Mouse (Mus musculus): Measurements from ENCODE around the gene Dmrt2. TPM values are rescaled to one million over a fixed set of nuclear protein-coding genes. Genes with fewer than 3 reads are reported as not detected.

The Dmrt2 gene
- polyA plus RNA-seq, 1 experiment = 1.4 TPM

GRCm38 (mm10) chr19:25641786-25642185, 30.4 kb upstream of the Dmrt2 start:
- Histone ChIP-seq H3K36me3 (ENCODE audit: control insufficient read depth, insufficient read depth) (no peaks in the 10 kb centered on the region), H3K27me3 (ENCODE audit: control insufficient read depth, insufficient read depth, insufficient read length) (no peaks in the 10 kb centered on the region), H3K79me3 (ENCODE audit: low read depth) (no peaks in the 10 kb centered on the region), H3ac (ENCODE audit: control insufficient read depth, insufficient read length, low read depth) (no peak overlapping the region), H3K4me3 (ENCODE audit: insufficient read depth, poor library complexity, severe bottlenecking) (no peak overlapping the region), H3K79me2 (ENCODE audit: control insufficient read depth, insufficient read depth) (no peaks in the 10 kb centered on the region)
- TF ChIP-seq FOSL1 (IDR thresholded peaks at IDR 0.05; ENCODE audit: insufficient read depth, low read length, poor library complexity, severe bottlenecking) = no peak
- no peak for TF ChIP-seq MYOD1 (IDR thresholded peaks at IDR 0.05; ENCODE audit: control insufficient read depth, insufficient read length, low read depth)
- no peak for TF ChIP-seq MAX (IDR thresholded peaks at IDR 0.05)
- TF ChIP-seq CTCF (IDR thresholded peaks at IDR 0.05; ENCODE audit: control insufficient read depth, insufficient read depth, insufficient read length) = no peak
- TF ChIP-seq MYOG (IDR thresholded peaks at IDR 0.05; ENCODE audit: control insufficient read depth, extremely low read depth, insufficient read length) = no peak
- no peak for TF ChIP-seq USF1 (IDR thresholded peaks at IDR 0.05; ENCODE audit: low read depth)
- no peak for TF ChIP-seq CEBPB (IDR thresholded peaks at IDR 0.05; ENCODE audit: low read depth)

GRCm38 (mm10) chr19:25647136-25647535, 25.1 kb upstream of the Dmrt2 start:
- Histone ChIP-seq H3K27me3 (ENCODE audit: control insufficient read depth, insufficient read depth, insufficient read length) (no peaks in the 10 kb centered on the region), H3K79me2 (ENCODE audit: control insufficient read depth, insufficient read depth) (no peaks in the 10 kb centered on the region), H3K4me3 (ENCODE audit: insufficient read depth, poor library complexity, severe bottlenecking) (no peak overlapping the region), H3K79me3 (ENCODE audit: low read depth) (no peaks in the 10 kb centered on the region), H3K36me3 (ENCODE audit: control insufficient read depth, insufficient read depth) (no peaks in the 10 kb centered on the region), H3ac (ENCODE audit: control insufficient read depth, insufficient read length, low read depth) (no peak overlapping the region)
- no peak for TF ChIP-seq MYOG (IDR thresholded peaks at IDR 0.05; ENCODE audit: control insufficient read depth, extremely low read depth, insufficient read length)
- TF ChIP-seq MAX (IDR thresholded peaks at IDR 0.05) = no peak
- TF ChIP-seq MYOD1 (IDR thresholded peaks at IDR 0.05; ENCODE audit: control insufficient read depth, insufficient read length, low read depth) = no peak
- TF ChIP-seq CTCF (IDR thresholded peaks at IDR 0.05; ENCODE audit: control insufficient read depth, insufficient read depth, insufficient read length) = no peak
- TF ChIP-seq USF1 (IDR thresholded peaks at IDR 0.05; ENCODE audit: low read depth) = no peak
- TF ChIP-seq FOSL1 (IDR thresholded peaks at IDR 0.05; ENCODE audit: insufficient read depth, low read length, poor library complexity, severe bottlenecking) = no peak

GRCm38 (mm10) chr19:25648701-25649100, 23.5 kb upstream of the Dmrt2 start:
- no peak overlapping the region for H3ac ChIP-seq (ENCODE audit: control insufficient read depth, insufficient read length, low read depth)
- no peaks in the 10 kb centered on the region for H3K27me3 ChIP-seq (ENCODE audit: control insufficient read depth, insufficient read depth, insufficient read length)
- no peak for TF ChIP-seq FOSL1 (IDR thresholded peaks at IDR 0.05; ENCODE audit: insufficient read depth, low read length, poor library complexity, severe bottlenecking)
- no peak for TF ChIP-seq CEBPB (IDR thresholded peaks at IDR 0.05; ENCODE audit: low read depth)
- TF ChIP-seq CTCF (IDR thresholded peaks at IDR 0.05; ENCODE audit: control insufficient read depth, insufficient read depth, insufficient read length) = no peak
- TF ChIP-seq MYOD1 (IDR thresholded peaks at IDR 0.05; ENCODE audit: control insufficient read depth, insufficient read length, low read depth) = no peak
- TF ChIP-seq USF1 (IDR thresholded peaks at IDR 0.05; ENCODE audit: low read depth) = no peak
- TF ChIP-seq MYOG (IDR thresholded peaks at IDR 0.05; ENCODE audit: control insufficient read depth, extremely low read depth, insufficient read length) = no peak
- TF ChIP-seq MAX (IDR thresholded peaks at IDR 0.05) = no peak
- no peaks in the 10 kb centered on the region for H3K36me3 ChIP-seq (ENCODE audit: control insufficient read depth, insufficient read depth)
- no peaks in the 10 kb centered on the region for H3K79me3 ChIP-seq (ENCODE audit: low read depth)
- H3K4me3 ChIP-seq (ENCODE audit: insufficient read depth, poor library complexity, severe bottlenecking) = no peak overlapping the region
- H3K79me2 ChIP-seq (ENCODE audit: control insufficient read depth, insufficient read depth) = no peaks in the 10 kb centered on the region

GRCm38 (mm10) chr19:25650474-25650873, 21.7 kb upstream of the Dmrt2 start:
- no peak overlapping the region for H3ac ChIP-seq (ENCODE audit: control insufficient read depth, insufficient read length, low read depth)
- TF ChIP-seq MYOD1 (IDR thresholded peaks at IDR 0.05; ENCODE audit: control insufficient read depth, insufficient read length, low read depth) (no peak), USF1 (IDR thresholded peaks at IDR 0.05; ENCODE audit: low read depth) (no peak), MYOG (IDR thresholded peaks at IDR 0.05; ENCODE audit: control insufficient read depth, extremely low read depth, insufficient read length) (no peak), CTCF (IDR thresholded peaks at IDR 0.05; ENCODE audit: control insufficient read depth, insufficient read depth, insufficient read length) (no peak), MAX (IDR thresholded peaks at IDR 0.05) (no peak), CEBPB (IDR thresholded peaks at IDR 0.05; ENCODE audit: low read depth) (no peak), FOSL1 (IDR thresholded peaks at IDR 0.05; ENCODE audit: insufficient read depth, low read length, poor library complexity, severe bottlenecking) (no peak)
- H3K4me3 ChIP-seq (ENCODE audit: insufficient read depth, poor library complexity, severe bottlenecking) = no peak overlapping the region
- no peaks in the 10 kb centered on the region for H3K79me2 ChIP-seq (ENCODE audit: control insufficient read depth, insufficient read depth)
- H3K27me3 ChIP-seq (ENCODE audit: control insufficient read depth, insufficient read depth, insufficient read length) = no peaks in the 10 kb centered on the region
- no peaks in the 10 kb centered on the region for H3K79me3 ChIP-seq (ENCODE audit: low read depth)
- H3K36me3 ChIP-seq (ENCODE audit: control insufficient read depth, insufficient read depth) = no peaks in the 10 kb centered on the region

- H3K4me3 ChIP-seq (ENCODE audit: insufficient read depth, poor library complexity, severe bottlenecking) = no peak overlapping the region
- TF ChIP-seq USF1 (IDR thresholded peaks at IDR 0.05; ENCODE audit: low read depth) = no peak
- TF ChIP-seq CEBPB (IDR thresholded peaks at IDR 0.05; ENCODE audit: low read depth) = no peak
- TF ChIP-seq MYOG (IDR thresholded peaks at IDR 0.05; ENCODE audit: control insufficient read depth, extremely low read depth, insufficient read length) = no peak
- no peak for TF ChIP-seq MAX (IDR thresholded peaks at IDR 0.05)
- TF ChIP-seq CTCF (IDR thresholded peaks at IDR 0.05; ENCODE audit: control insufficient read depth, insufficient read depth, insufficient read length) = no peak
- no peak for TF ChIP-seq FOSL1 (IDR thresholded peaks at IDR 0.05; ENCODE audit: insufficient read depth, low read length, poor library complexity, severe bottlenecking)
- TF ChIP-seq MYOD1 (IDR thresholded peaks at IDR 0.05; ENCODE audit: control insufficient read depth, insufficient read length, low read depth) = no peak
- H3K79me2 ChIP-seq (ENCODE audit: control insufficient read depth, insufficient read depth) = no peaks in the 10 kb centered on the region
- H3K79me3 ChIP-seq (ENCODE audit: low read depth) = no peaks in the 10 kb centered on the region
- no peaks in the 10 kb centered on the region for H3K36me3 ChIP-seq (ENCODE audit: control insufficient read depth, insufficient read depth)
- no peaks in the 10 kb centered on the region for H3K27me3 ChIP-seq (ENCODE audit: control insufficient read depth, insufficient read depth, insufficient read length)
- H3ac ChIP-seq (ENCODE audit: control insufficient read depth, insufficient read length, low read depth) = no peak overlapping the region
These were observed 19.7 kb upstream of the Dmrt2 start for GRCm38 (mm10) chr19:25652560-25652959.
